Mouse (Mus musculus) layer of hippocampus, adult 2 months (tissue): ENCODE data around the gene Pir. TPM values are rescaled to one million over a fixed set of nuclear protein-coding genes. Genes with fewer than 3 reads are reported as not detected.

ENCODE experiments used
- DNase-seq, 2 experiments: peaks; one replicate each; pipeline ENCODE4 v3.0.0; 2022; ENCODE audit warnings: low spot score in 2 of 2
- H3K27ac ChIP-seq: fragments of 200-600 bp; 2 replicates; pipeline ENCODE4 v1.8.1; 2022
- H3K4me3 ChIP-seq: fragments of 200-600 bp; 2 replicates; pipeline ENCODE4 v1.8.1; 2022; ENCODE audit warnings: mild to moderate bottlenecking
- CTCF ChIP-seq: fragments of 200-600 bp; conservative IDR thresholded peaks from 2 replicates; pipeline ENCODE4 v1.8.1; 2022; ENCODE audit warnings: antibody characterized with exemption, mild to moderate bottlenecking, moderate library complexity
- long read RNA-seq, 2 experiments: library from polyadenylated mRNA; stranded (forward); transcript quantifications; one replicate each; pipeline ENCODE4 v2.0.0; 2021; ENCODE audit warnings: borderline mapping rate in 2 of 2
- total RNA-seq, 2 experiments: library from RNA; stranded (reverse); gene quantifications; 2 replicates each; pipeline ENCODE4 v1.2.3; 2021

Pir gene
- 1 to 10 TPM; 6.7 to 8.9 TPM for total RNA-seq
- long read RNA-seq, experiment 1, partial matches to known transcripts, result 2 of 5 reads
- long read RNA-seq, experiment 1, other reads (novel, unspliced or antisense), result 1 of 5 reads
- long read RNA-seq, experiment 2, partial matches to known transcripts, result 0 of 6 reads
- long read RNA-seq, experiment 2, other reads (novel, unspliced or antisense), result 1 of 6 reads

DNA sequence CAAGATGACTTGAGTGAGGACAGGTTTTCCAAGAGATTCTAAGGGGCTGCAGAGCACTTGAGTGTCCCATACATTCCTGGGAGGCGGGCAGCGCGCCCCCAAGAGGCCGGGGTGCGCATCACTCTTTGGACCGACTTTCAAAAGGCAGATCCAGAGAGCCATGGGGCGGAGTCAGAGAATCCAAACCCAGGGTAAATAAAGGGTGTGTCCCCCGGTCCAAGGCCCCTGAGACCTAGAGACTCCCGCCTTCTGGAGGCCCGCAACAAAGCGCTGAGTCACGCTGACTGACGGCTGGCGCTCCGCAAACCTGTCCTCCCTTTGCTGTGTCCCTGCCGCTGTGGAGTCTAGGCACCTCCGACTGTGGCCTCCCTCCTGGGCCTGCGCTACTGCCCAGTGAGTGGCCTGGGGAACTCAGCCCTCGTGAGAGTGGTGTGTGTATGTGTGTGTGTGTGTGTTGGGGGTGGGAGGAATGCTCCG lies at the start of gene Pir:
Pir (plus strand) TSS at position 87 of the 477 bp plus-strand sequence.
- H3K27ac ChIP-seq, result peak within 1 kb of the TSS; percentile 76
- peak within 1 kb of the TSS; percentile 56 for H3K4me3 ChIP-seq
- peak; percentile 23 to 37 for DNase-seq
- peak; percentile 76 for TF ChIP-seq CTCF

GRCm38 (mm10) chrX:164221989-164222388 lies 47.2 kb upstream of the Pir start:
- H3K4me3 ChIP-seq, result no peak overlapping the region
- no peak for DNase-seq
- no peak overlapping the region for H3K27ac ChIP-seq
- peak; percentile 64 for TF ChIP-seq CTCF

DNA sequence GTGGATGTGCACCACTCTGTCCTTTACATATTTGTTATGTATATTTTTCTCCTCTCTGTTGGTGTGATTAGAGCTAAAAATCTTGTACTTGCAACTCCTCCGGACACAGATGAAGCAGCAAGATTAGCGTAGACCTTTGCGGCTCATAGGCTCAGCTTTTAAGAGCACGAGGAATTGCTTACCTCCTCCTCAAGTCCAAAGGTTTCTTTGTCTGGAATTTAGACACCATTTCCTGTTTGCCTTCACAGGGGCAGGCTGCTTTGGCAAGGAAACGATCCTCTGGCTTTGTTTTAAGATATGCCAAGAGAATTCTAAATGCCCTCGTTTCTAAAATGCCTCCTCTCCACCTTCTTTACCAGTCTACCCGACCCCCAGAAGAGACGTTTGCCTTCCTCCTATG lies 35.8 kb upstream of the Pir start:
- TF ChIP-seq CTCF, result no peak
- H3K27ac ChIP-seq, result no peak overlapping the region
- H3K4me3 ChIP-seq, result no peak overlapping the region
- DNase-seq, result no peak

GRCm38 (mm10) chrX:164245714-164246113 lies 23.5 kb upstream of the Pir start:
- H3K4me3 ChIP-seq, result no peak overlapping the region
- TF ChIP-seq CTCF, result no peak
- H3K27ac ChIP-seq, result peak overlapping the region; percentile 55; the same call in 1 of the 2 replicates
- no peak for DNase-seq

GRCm38 (mm10) chrX:164246722-164247121 lies 22.4 kb upstream of the Pir start:
- Histone ChIP-seq H3K4me3 (no peak overlapping the region), H3K27ac (no peak overlapping the region)
- TF ChIP-seq CTCF, result no peak
- DNase-seq, result no peak

GRCm38 (mm10) chrX:164256527-164256926 lies 12.6 kb upstream of the Pir start:
- Histone ChIP-seq H3K4me3 (no peak overlapping the region), H3K27ac (no peak overlapping the region)
- DNase-seq, result no peak
- TF ChIP-seq CTCF, result no peak

DNA sequence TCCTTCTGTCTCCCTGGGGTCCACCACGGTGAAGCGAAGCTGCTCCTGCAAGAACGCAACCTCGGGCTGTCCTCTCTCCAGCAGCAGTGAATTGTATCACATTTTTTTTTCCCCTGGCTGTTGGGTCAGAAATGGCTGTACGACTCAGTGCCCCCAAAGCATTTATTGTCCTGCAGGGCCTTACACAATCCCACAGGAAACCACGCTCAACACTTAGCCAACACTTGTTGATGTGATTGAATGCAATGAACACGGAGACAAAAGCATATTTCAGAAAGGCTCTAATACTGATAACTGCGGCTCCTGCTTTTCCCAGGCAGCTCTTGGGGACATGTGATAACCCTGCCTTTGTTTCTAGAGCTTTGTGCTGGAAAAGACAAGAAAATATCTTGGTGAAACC lies 11.1 kb upstream of the Pir start, which contains the start of gene Bmx:
Bmx (minus strand) TSS at position 137 of the 400 bp plus-strand sequence.
- H3K27ac ChIP-seq, result no peak within 1 kb of the TSS
- no peak for TF ChIP-seq CTCF
- H3K4me3 ChIP-seq, result no peak within 1 kb of the TSS
- DNase-seq, result no peak

- no peak for TF ChIP-seq CTCF
- Histone ChIP-seq H3K27ac (no peak overlapping the region), H3K4me3 (no peak overlapping the region)
- DNase-seq, result no peak
These were observed 10.5 kb upstream of the Pir start for GRCm38 (mm10) chrX:164258662-164259061.

- no peak for DNase-seq
- Histone ChIP-seq H3K27ac (no peak overlapping the region), H3K4me3 (no peak overlapping the region)
- no peak for TF ChIP-seq CTCF
These were observed 6.9 kb upstream of the Pir start for GRCm38 (mm10) chrX:164262286-164262685.

DNA sequence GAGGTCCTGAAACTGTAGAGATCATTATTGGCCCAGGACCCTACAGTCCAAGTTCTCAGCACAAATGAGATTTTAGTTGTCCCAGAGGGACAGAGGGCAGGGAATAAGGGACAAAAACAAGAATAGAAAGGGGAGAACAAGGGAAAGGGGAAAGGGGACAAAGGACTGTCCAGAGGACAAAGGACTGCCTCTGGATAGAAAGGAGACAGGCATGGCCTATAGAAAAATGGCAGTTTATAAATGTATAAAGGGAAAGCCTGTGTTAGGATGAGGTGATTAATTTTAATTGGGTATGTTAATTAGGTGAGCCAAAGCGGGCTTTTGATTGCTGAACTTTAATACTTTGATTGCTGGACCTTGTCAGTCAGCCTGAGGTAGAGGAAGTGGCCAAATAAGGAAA lies 4.3 kb upstream of the Pir start:
- no peak for TF ChIP-seq CTCF
- Histone ChIP-seq H3K4me3 (no peak overlapping the region), H3K27ac (no peak overlapping the region)
- DNase-seq, result no peak

- no peak for TF ChIP-seq CTCF
- Histone ChIP-seq H3K27ac (no peak overlapping the region), H3K4me3 (no peak overlapping the region; the same call in 1 of the 2 replicates)
- DNase-seq, result no peak
These were observed 1.4 kb downstream of the Pir start for GRCm38 (mm10) chrX:164270603-164271002.

GRCm38 (mm10) chrX:164275536-164275935 lies 6.4 kb downstream of the Pir start:
- H3K27ac ChIP-seq, result no peak overlapping the region; the same call in 1 of the 2 replicates
- DNase-seq, result no peak
- no peak overlapping the region for H3K4me3 ChIP-seq
- no peak for TF ChIP-seq CTCF

DNA sequence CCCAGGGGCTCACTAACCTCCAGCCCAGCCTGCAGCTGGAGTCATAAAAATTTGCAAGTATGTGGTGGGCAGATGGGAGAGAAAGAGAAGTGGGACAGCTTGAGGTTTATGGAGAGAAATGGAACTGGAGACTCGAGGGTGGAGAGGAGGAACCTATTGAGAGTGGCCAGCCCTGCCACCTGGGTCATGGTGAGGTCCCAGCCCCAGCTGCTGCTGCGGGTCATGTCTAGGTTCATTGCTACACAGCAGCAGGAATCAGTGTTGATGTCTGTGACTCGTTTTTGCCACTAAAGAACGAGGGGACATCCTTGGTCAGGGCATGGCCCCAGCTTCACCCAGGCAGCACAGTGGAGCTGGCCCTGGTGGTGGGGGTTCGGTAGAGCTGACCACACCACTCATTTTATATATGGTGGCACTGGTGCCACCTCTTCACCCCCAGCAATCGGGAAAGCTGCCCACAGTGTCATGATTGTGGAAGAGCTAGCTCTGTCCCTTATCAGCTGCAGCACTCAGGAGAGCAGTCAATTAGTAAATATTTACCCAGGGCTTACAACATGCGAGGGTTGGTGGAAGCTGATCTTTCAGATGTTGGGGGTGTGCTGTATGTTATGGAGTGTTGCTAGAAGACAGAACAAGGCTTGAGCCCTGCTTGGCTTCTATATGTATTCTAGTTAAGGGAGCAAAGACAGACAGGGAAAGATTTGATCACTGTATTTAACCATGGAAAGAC lies 11.9 kb downstream of the Pir start:
- no peak for DNase-seq
- Histone ChIP-seq H3K27ac (no peak overlapping the region), H3K4me3 (no peak overlapping the region)
- TF ChIP-seq CTCF, result no peak

- DNase-seq, result no peak
- no peak for TF ChIP-seq CTCF
- Histone ChIP-seq H3K27ac (no peak overlapping the region), H3K4me3 (no peak overlapping the region)
These were observed 14.6 kb downstream of the Pir start for GRCm38 (mm10) chrX:164283808-164284207.
